Mouse (Mus musculus): ENCODE data around the gene Gm17387. TPM values are rescaled to one million over a fixed set of nuclear protein-coding genes. Genes with fewer than 3 reads are reported as not detected.

Gm17387 gene
- polyA plus RNA-seq, 1 experiment from 2014 or later: not detected

- WGBS: 63% methylated on average over 7 of the region's 7 CpGs
- Histone ChIP-seq H3K4me2 (replicated peaks; ENCODE audit: low read depth) (no peak overlapping the region), H3K36me3 (ENCODE audit: control insufficient read depth, insufficient read depth) (0 out of 2 replicates have a peak, but pooled peaks cover 4% of the 10 kb centered on the region), H3K9me3 (ENCODE audit: control insufficient read depth) (no peaks in the 10 kb centered on the region), H3K4me1 (replicated peaks; ENCODE audit: control insufficient read depth, insufficient read depth, low read length) (peaks cover 6% of the 10 kb centered on the region; the same call in 1 of the 2 replicates), H3K9ac (ENCODE audit: low read depth, low read length) (no peak overlapping the region), H3K27ac (ENCODE audit: low read depth, low read length) (no peak overlapping the region), H3K27me3 (replicated peaks; ENCODE audit: control insufficient read depth, insufficient read depth, low read length) (peaks cover 8% of the 10 kb centered on the region; the same call in 1 of the 2 replicates), H3K4me3 (ENCODE audit: low read depth, low read length) (no peak overlapping the region)
- TF ChIP-seq CTCF (IDR thresholded peaks at IDR 0.05; ENCODE audit: low read depth): no peak
- no peak for ATAC-seq
These were observed 33.6 kb downstream of the Gm17387 start for GRCm38 (mm10) chr7:141062525-141062924.

- Histone ChIP-seq H3K4me1 (replicated peaks; ENCODE audit: control insufficient read depth, insufficient read depth, low read length) (peaks cover 6% of the 10 kb centered on the region; the same call in 1 of the 2 replicates), H3K9ac (ENCODE audit: low read depth, low read length) (no peak overlapping the region), H3K4me2 (replicated peaks; ENCODE audit: low read depth) (no peak overlapping the region), H3K4me3 (ENCODE audit: low read depth, low read length) (no peak overlapping the region), H3K27me3 (replicated peaks; ENCODE audit: control insufficient read depth, insufficient read depth, low read length) (peaks cover 8% of the 10 kb centered on the region; the same call in 1 of the 2 replicates), H3K9me3 (ENCODE audit: control insufficient read depth) (no peaks in the 10 kb centered on the region), H3K27ac (ENCODE audit: low read depth, low read length) (no peak overlapping the region), H3K36me3 (ENCODE audit: control insufficient read depth, insufficient read depth) (0 out of 2 replicates have a peak, but pooled peaks cover 4% of the 10 kb centered on the region)
- ATAC-seq: no peak
- 84% methylated on average over 3 of the region's 3 CpGs for WGBS
- TF ChIP-seq CTCF (IDR thresholded peaks at IDR 0.05; ENCODE audit: low read depth): no peak
These were observed 34.4 kb downstream of the Gm17387 start for GRCm38 (mm10) chr7:141063353-141063752.

- Histone ChIP-seq H3K9me3 (ENCODE audit: control insufficient read depth) (no peaks in the 10 kb centered on the region), H3K36me3 (ENCODE audit: control insufficient read depth, insufficient read depth) (0 out of 2 replicates have a peak, but pooled peaks cover 4% of the 10 kb centered on the region), H3K4me3 (ENCODE audit: low read depth, low read length) (no peak overlapping the region), H3K9ac (ENCODE audit: low read depth, low read length) (no peak overlapping the region), H3K27me3 (replicated peaks; ENCODE audit: control insufficient read depth, insufficient read depth, low read length) (peaks cover 8% of the 10 kb centered on the region; the same call in 1 of the 2 replicates), H3K4me2 (replicated peaks; ENCODE audit: low read depth) (peak overlapping the region; percentile 1; the same call in 1 of the 2 replicates), H3K27ac (ENCODE audit: low read depth, low read length) (peak overlapping the region; percentile 35; the same call in 1 of the 2 replicates), H3K4me1 (replicated peaks; ENCODE audit: control insufficient read depth, insufficient read depth, low read length) (peaks cover 6% of the 10 kb centered on the region; the same call in 1 of the 2 replicates)
- WGBS: 21% methylated on average over 7 of the region's 7 CpGs
- peak; percentile 86 for ATAC-seq
- TF ChIP-seq CTCF (IDR thresholded peaks at IDR 0.05; ENCODE audit: low read depth): no peak
These were observed 35.2 kb downstream of the Gm17387 start for GRCm38 (mm10) chr7:141064175-141064574.

- no peak for ATAC-seq
- WGBS: 43% methylated on average over 7 of the region's 7 CpGs
- H3K4me1 ChIP-seq (replicated peaks; ENCODE audit: control insufficient read depth, insufficient read depth, low read length): peaks cover 6% of the 10 kb centered on the region; the same call in 1 of the 2 replicates
These were observed 35.6 kb downstream of the Gm17387 start for GRCm38 (mm10) chr7:141064576-141064975.

DNA sequence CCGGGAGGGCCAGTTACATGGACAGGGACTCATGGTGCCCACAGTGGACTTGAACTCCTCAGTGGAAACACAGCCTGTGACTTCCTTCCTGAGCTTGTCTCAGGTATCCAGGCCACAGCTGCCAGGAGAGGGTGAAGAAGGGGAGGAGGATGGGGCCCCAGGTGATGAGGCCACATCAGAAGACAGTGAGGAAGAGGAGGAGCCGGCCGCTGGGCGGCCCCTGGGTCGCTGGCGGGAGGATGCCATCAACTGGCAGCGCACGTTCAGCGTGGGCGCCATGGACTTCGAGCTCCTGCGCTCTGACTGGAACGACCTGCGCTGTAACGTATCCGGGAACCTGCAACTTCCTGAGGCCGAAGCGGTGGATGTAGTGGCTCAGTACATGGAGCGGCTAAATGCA, 39.4 kb downstream of the Gm17387 start:
- no peak for ATAC-seq
- Histone ChIP-seq H3K4me2 (replicated peaks; ENCODE audit: low read depth) (no peak overlapping the region), H3K4me3 (ENCODE audit: low read depth, low read length) (no peak overlapping the region), H3K27ac (ENCODE audit: low read depth, low read length) (no peak overlapping the region; the same call in 1 of the 2 replicates), H3K36me3 (ENCODE audit: control insufficient read depth, insufficient read depth) (0 out of 2 replicates have a peak, but pooled peaks cover 4% of the 10 kb centered on the region), H3K9me3 (ENCODE audit: control insufficient read depth) (no peaks in the 10 kb centered on the region), H3K27me3 (replicated peaks; ENCODE audit: control insufficient read depth, insufficient read depth, low read length) (peaks cover 7% of the 10 kb centered on the region), H3K9ac (ENCODE audit: low read depth, low read length) (no peak overlapping the region), H3K4me1 (replicated peaks; ENCODE audit: control insufficient read depth, insufficient read depth, low read length) (no peaks in the 10 kb centered on the region)
- 72% methylated on average over 19 of the region's 19 CpGs for WGBS
- TF ChIP-seq CTCF (IDR thresholded peaks at IDR 0.05; ENCODE audit: low read depth): no peak

More at GRCm38 (mm10) chr7:141064576-141064975, 35.6 kb downstream of the Gm17387 start:
- Histone ChIP-seq H3K36me3 (ENCODE audit: control insufficient read depth, insufficient read depth) (0 out of 2 replicates have a peak, but pooled peaks cover 4% of the 10 kb centered on the region), H3K27ac (ENCODE audit: low read depth, low read length) (peak overlapping the region; percentile 35; the same call in 1 of the 2 replicates), H3K9me3 (ENCODE audit: control insufficient read depth) (no peaks in the 10 kb centered on the region), H3K27me3 (replicated peaks; ENCODE audit: control insufficient read depth, insufficient read depth, low read length) (peaks cover 8% of the 10 kb centered on the region; the same call in 1 of the 2 replicates), H3K9ac (ENCODE audit: low read depth, low read length) (no peak overlapping the region), H3K4me2 (replicated peaks; ENCODE audit: low read depth) (0 out of 2 replicates have a peak overlapping the region, but pooled peaks have one; percentile 1), H3K4me3 (ENCODE audit: low read depth, low read length) (no peak overlapping the region)
- TF ChIP-seq CTCF (IDR thresholded peaks at IDR 0.05; ENCODE audit: low read depth): no peak

- H3K4me2 ChIP-seq (replicated peaks; ENCODE audit: low read depth): peak overlapping the region; percentile 73
- no peaks in the 10 kb centered on the region for H3K9me3 ChIP-seq (ENCODE audit: control insufficient read depth)
- WGBS: 1% methylated on average over 51 of the region's 51 CpGs
- ATAC-seq: no peak; the same call in 1 of the 2 replicates
- H3K4me3 ChIP-seq (ENCODE audit: low read depth, low read length): peak overlapping the region; percentile 36
- H3K9ac ChIP-seq (ENCODE audit: low read depth, low read length): peak overlapping the region; percentile 45
- H3K27me3 ChIP-seq (replicated peaks; ENCODE audit: control insufficient read depth, insufficient read depth, low read length): peaks cover 7% of the 10 kb centered on the region
- H3K4me1 ChIP-seq (replicated peaks; ENCODE audit: control insufficient read depth, insufficient read depth, low read length): no peaks in the 10 kb centered on the region
- TF ChIP-seq CTCF (IDR thresholded peaks at IDR 0.05; ENCODE audit: low read depth): peak; percentile 91
- H3K36me3 ChIP-seq (ENCODE audit: control insufficient read depth, insufficient read depth): 0 out of 2 replicates have a peak, but pooled peaks cover under 1% of the 10 kb centered on the region
- H3K27ac ChIP-seq (ENCODE audit: low read depth, low read length): no peak overlapping the region
These were observed 41.3 kb downstream of the Gm17387 start for GRCm38 (mm10) chr7:141070058-141070862.
